Mouse (Mus musculus) urinary bladder, postnatal 10 days (tissue): Measurements from ENCODE around the gene Atp2a3.

ENCODE experiments used
- DNase-seq: peaks from one replicate; pipeline ENCODE4 v3.0.0; 2022; ENCODE audit warnings: low spot score

The Atp2a3 gene

GRCm38 (mm10) chr11:73037691-73038090 is 76.7 kb downstream of the Atp2a3 start:
- DNase-seq: no peak

- no peak for DNase-seq
Observed at GRCm38 (mm10) chr11:73039102-73039799, 78.3 kb downstream of the Atp2a3 start.
